ENCODE assay signal across 9 mouse cellular contexts in genomic region chr10:112002544-112003215, GRCm38 (mm10). TPM values are rescaled to one million over a fixed set of nuclear protein-coding genes. Genes with fewer than 3 reads are reported as not detected.
DNase-seq lines count a peak whose midpoint lies in the region; ATAC-seq and TF ChIP-seq lines count a peak whose summit lies in the region.
"Had no signal": no experiment of that assay in that cellular context is flagged by ENCODE, and none has a peak within 500 bp of the region (broad histone marks: within the 10 kb centered on the region; RNA-seq: fewer than 3 reads in every experiment).

Gene Glipr1 (minus strand): TSS chr10:112002631.

- ATAC-seq in intestine, embryonic 15.5 days: peak; percentile 53; the same call in 1 of the 2 replicates
- ATAC-seq in stomach, postnatal 0 days (ENCODE audit: low FRiP score, low TSS enrichment): 0 out of 2 replicates have a peak, but pooled peaks have one; percentile 53

- no peaks in the 10 kb centered on the region for H3K36me3 ChIP-seq in intestine, embryonic 15.5 days
- no peaks in the 10 kb centered on the region for H3K36me3 ChIP-seq in stomach, postnatal 0 days (ENCODE audit: control insufficient read depth, insufficient read depth, low read length)
- H3K36me3 ChIP-seq in midbrain, embryonic 10.5 days: no peaks in the 10 kb centered on the region
- H3K36me3 ChIP-seq: hindbrain, embryonic 12.5 days had no signal

- no peak within 1 kb of the TSS for H3K4me2 ChIP-seq in intestine, embryonic 15.5 days (replicated peaks)
- H3K4me2 ChIP-seq in stomach, postnatal 0 days (replicated peaks; ENCODE audit: low read depth): no peak within 1 kb of the TSS
- H3K4me2 ChIP-seq: hindbrain, embryonic 12.5 days had no signal

- TF ChIP-seq EP300 in stomach, postnatal 0 days (optimal IDR thresholded peaks at IDR 0.05): no peak

- 58% methylated on average over 9 of the region's 9 CpGs for WGBS in intestine, embryonic 15.5 days
- 51% methylated on average over 9 of the region's 9 CpGs for WGBS in stomach, postnatal 0 days
- WGBS in midbrain, embryonic 10.5 days: 79% methylated on average over 9 of the region's 9 CpGs

- no peaks in the 10 kb centered on the region for H3K9me3 ChIP-seq in intestine, embryonic 15.5 days
- H3K9me3 ChIP-seq in stomach, postnatal 0 days (ENCODE audit: control insufficient read depth, low read length): no peaks in the 10 kb centered on the region
- no peaks in the 10 kb centered on the region for H3K9me3 ChIP-seq in midbrain, embryonic 10.5 days (replicated peaks)
- H3K9me3 ChIP-seq: hindbrain, embryonic 12.5 days had no signal

- H3K9ac ChIP-seq in intestine, embryonic 15.5 days: no peak within 1 kb of the TSS
- no peak within 1 kb of the TSS for H3K9ac ChIP-seq in stomach, postnatal 0 days (ENCODE audit: low read length)
- H3K9ac ChIP-seq: hindbrain, embryonic 12.5 days had no signal

- peak; percentile 33 for DNase-seq in adrenal gland, postnatal 10 days
- DNase-seq in adrenal gland, adult (ENCODE audit: inconsistent age in 2 of 2, low spot score in 1 of 2): no peak
- peak; percentile 78 for DNase-seq in lung, postnatal 25 days (ENCODE audit: low spot score)
- peak; percentile 16 for DNase-seq in stomach, postnatal 0 days (ENCODE audit: low spot score)
- no peak for DNase-seq in right cerebral cortex, postnatal 36 days (ENCODE audit: low spot score in 2 of 2)
- no peak for DNase-seq in gastrocnemius, postnatal 10 days
- no peak for DNase-seq in midbrain, embryonic 10.5 days (ENCODE audit: low spot score)

- no peaks in the 10 kb centered on the region for H3K27me3 ChIP-seq in intestine, embryonic 15.5 days (replicated peaks)
- H3K27me3 ChIP-seq in stomach, postnatal 0 days (ENCODE audit: control insufficient read depth, insufficient read depth, low read length): no peaks in the 10 kb centered on the region
- no peaks in the 10 kb centered on the region for H3K27me3 ChIP-seq in midbrain, embryonic 10.5 days (ENCODE audit: low read depth, poor library complexity, severe bottlenecking)
- H3K27me3 ChIP-seq: hindbrain, embryonic 12.5 days had no signal

- no peak for TF ChIP-seq CTCF in stomach, postnatal 0 days (IDR thresholded peaks at IDR 0.05; ENCODE audit: low read depth)

- no peaks in the 10 kb centered on the region for H3K4me1 ChIP-seq in intestine, embryonic 15.5 days (replicated peaks)
- H3K4me1 ChIP-seq in stomach, postnatal 0 days (replicated peaks; ENCODE audit: control insufficient read depth, insufficient read depth): no peaks in the 10 kb centered on the region
- no peaks in the 10 kb centered on the region for H3K4me1 ChIP-seq in midbrain, embryonic 10.5 days
- H3K4me1 ChIP-seq: hindbrain, embryonic 12.5 days had no signal

- no peak within 1 kb of the TSS for H3K27ac ChIP-seq in intestine, embryonic 15.5 days
- H3K27ac ChIP-seq in stomach, postnatal 0 days (replicated peaks): no peak within 1 kb of the TSS
- no peak within 1 kb of the TSS for H3K27ac ChIP-seq in midbrain, embryonic 10.5 days (replicated peaks)
- H3K27ac ChIP-seq: hindbrain, embryonic 12.5 days had no signal

- H3K4me3 ChIP-seq in intestine, embryonic 15.5 days (replicated peaks): no peak within 1 kb of the TSS
- H3K4me3 ChIP-seq in stomach, postnatal 0 days (ENCODE audit: low read depth, low read length): no peak within 1 kb of the TSS
- no peak within 1 kb of the TSS for H3K4me3 ChIP-seq in midbrain, embryonic 10.5 days
- H3K4me3 ChIP-seq: hindbrain, embryonic 12.5 days had no signal

RNA-seq across cellular contexts. Expression of gene Glipr1, which starts in this region (rescaled TPM):
- 1 to 10 TPM; 1.5 to 2.4 TPM for total RNA-seq in adrenal gland, postnatal 10 days (2021)
- polyA plus RNA-seq in intestine, embryonic 15.5 days (2015; fragmentation: Nextera tagmentation; extraction: Ambion mirVana): 13.1 and 13.7 TPM in 2 replicates
- polyA plus RNA-seq in stomach, postnatal 0 days (2015; fragmentation: Nextera tagmentation; extraction: Ambion mirVana): 12.9 and 16.0 TPM in 2 replicates
- under 1 TPM; 0.31 to 0.65 TPM for total RNA-seq in gastrocnemius, postnatal 10 days (2021)
- polyA plus RNA-seq in midbrain, embryonic 10.5 days (2016; fragmentation: Nextera tagmentation; extraction: Ambion mirVana): 0.77 and 1.2 TPM in 2 replicates

Comparison
In these comparisons a context has a peak if more than half of its experiments do, and no peak if none do; other contexts are left out.
1. DNase-seq: peak in adrenal gland, postnatal 10 days (single experiment), lung, postnatal 25 days (single experiment) and stomach, postnatal 0 days (single experiment); none in adrenal gland, adult (0 of 2), right cerebral cortex, postnatal 36 days (0 of 2), gastrocnemius, postnatal 10 days (single experiment) and midbrain, embryonic 10.5 days (single experiment).